Mouse (Mus musculus): Measurements from ENCODE around the gene Slc35a1.

GRCm38 (mm10) chr4:34637386-34637785 is 49.9 kb downstream of the Slc35a1 start:
- TF ChIP-seq POLR2A (IDR thresholded peaks at IDR 0.05; ENCODE audit: control insufficient read depth in 1 of 2, insufficient read depth in 1 of 2, low read depth in 1 of 2, low read length in 2 of 2, poor library complexity in 1 of 2) (no peak), CHD1 (IDR thresholded peaks at IDR 0.05; ENCODE audit: low read depth, low read length) (no peak), CTCF (IDR thresholded peaks at IDR 0.05 in 2 of 3, conservative IDR thresholded peaks at IDR 0.05 in 1 of 3; ENCODE audit: control insufficient read depth in 1 of 3, insufficient read depth in 1 of 3, low read depth in 2 of 3, low read length in 3 of 3, poor library complexity in 1 of 3, severe bottlenecking in 1 of 3) (no peak), CHD2 (IDR thresholded peaks at IDR 0.05; ENCODE audit: low read length) (no peak), EP300 (IDR thresholded peaks at IDR 0.05; ENCODE audit: low read depth in 1 of 2, low read length in 2 of 2) (no peak), RAD21 (IDR thresholded peaks at IDR 0.05; ENCODE audit: low read depth, low read length) (no peak), HCFC1 (IDR thresholded peaks at IDR 0.05; ENCODE audit: low read depth, low read length) (no peak), E2F4 (IDR thresholded peaks at IDR 0.05; ENCODE audit: borderline replicate concordance, low read depth, low read length) (no peak), ELF1 (IDR thresholded peaks at IDR 0.05; ENCODE audit: low read depth, low read length) (no peak)
